Mouse (Mus musculus) olfactory bulb, adult 2 months (tissue): ENCODE measurements around the gene Trpm2. TPM values are rescaled to one million over a fixed set of nuclear protein-coding genes. Genes with fewer than 3 reads are reported as not detected.
"Not testable (repeated sequence)": the region's sequence is repeated elsewhere in the genome, so short reads cannot be mapped to it uniquely, and the experiment has no call there.

Source experiments
- H3K27ac ChIP-seq: fragments of 200-500 bp; 2 replicates; pipeline ENCODE4 v1.5.1; 2012; ENCODE audit warnings: low read depth, low read length; ENCODE audit not compliant: insufficient read depth
- H3K4me1 ChIP-seq: fragments of 200-500 bp; 2 replicates; pipeline ENCODE4 v1.6.1; 2012; ENCODE audit warnings: low read length; ENCODE audit not compliant: control insufficient read depth, insufficient read depth
- H3K4me3 ChIP-seq: fragments of 200-500 bp; 2 replicates; pipeline ENCODE4 v1.5.1; 2012; ENCODE audit warnings: mild to moderate bottlenecking, low read depth, low read length, moderate library complexity; ENCODE audit not compliant: insufficient read depth
- CTCF ChIP-seq: fragments of 200-500 bp; IDR thresholded peaks from 2 replicates; pipeline ENCODE4 v1.5.1; 2012; ENCODE audit warnings: low read depth, mild to moderate bottlenecking, low read length, moderate library complexity; ENCODE audit not compliant: insufficient read depth
- POLR2A ChIP-seq: fragments of 200-500 bp; IDR thresholded peaks from 2 replicates; pipeline ENCODE4 v1.6.1; 2012; ENCODE audit warnings: mild to moderate bottlenecking, low read depth, low read length, moderate library complexity; ENCODE audit not compliant: insufficient read depth
- WGBS: fragments of 180-500 bp; shearing (Covaris S2); methylation state at CpG from one replicate; pipeline ENCODE4 v1.1.7; 2018; 5-methylcytosine and 5-hydroxymethylcytosine counted together
- polyA plus RNA-seq: library from polyadenylated mRNA; stranded (reverse); fragments of >200 nt; gene quantifications from 2 replicates; pipeline ENCODE4 v1.2.4, GENCODE M21; 2012; ENCODE audit warnings: low replicate concordance; ENCODE audit not compliant: missing spikeins, insufficient read depth, insufficient read length

Trpm2 gene
- polyA plus RNA-seq, 1 experiment, result not detected

DNA sequence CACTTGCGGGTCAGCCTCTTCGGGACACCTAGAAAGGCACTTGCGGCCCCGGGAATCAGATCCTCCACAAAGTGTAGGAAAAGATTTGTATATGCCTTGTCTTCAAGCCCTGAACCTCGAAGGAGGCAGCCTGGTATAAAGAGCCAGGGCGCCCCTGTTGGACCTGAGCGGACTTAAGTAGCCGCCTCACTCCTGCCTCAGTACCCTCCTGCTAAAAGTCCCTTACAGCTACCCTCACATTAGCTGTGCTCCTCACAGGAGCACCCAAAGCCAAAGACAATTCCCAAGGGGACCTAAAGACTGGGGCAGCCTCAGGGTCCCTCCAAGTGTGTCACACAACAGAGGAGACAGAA, 414 bp downstream of the Trpm2 start:
- Histone ChIP-seq H3K4me3 (peak overlapping the region; percentile 44), H3K27ac (no peak overlapping the region), H3K4me1 (peaks cover 10% of the 10 kb centered on the region; the same call in 1 of the 2 replicates)
- no peak for TF ChIP-seq POLR2A
- no peak for TF ChIP-seq CTCF
- WGBS, result 9% methylated on average over 8 of the region's 8 CpGs

DNA sequence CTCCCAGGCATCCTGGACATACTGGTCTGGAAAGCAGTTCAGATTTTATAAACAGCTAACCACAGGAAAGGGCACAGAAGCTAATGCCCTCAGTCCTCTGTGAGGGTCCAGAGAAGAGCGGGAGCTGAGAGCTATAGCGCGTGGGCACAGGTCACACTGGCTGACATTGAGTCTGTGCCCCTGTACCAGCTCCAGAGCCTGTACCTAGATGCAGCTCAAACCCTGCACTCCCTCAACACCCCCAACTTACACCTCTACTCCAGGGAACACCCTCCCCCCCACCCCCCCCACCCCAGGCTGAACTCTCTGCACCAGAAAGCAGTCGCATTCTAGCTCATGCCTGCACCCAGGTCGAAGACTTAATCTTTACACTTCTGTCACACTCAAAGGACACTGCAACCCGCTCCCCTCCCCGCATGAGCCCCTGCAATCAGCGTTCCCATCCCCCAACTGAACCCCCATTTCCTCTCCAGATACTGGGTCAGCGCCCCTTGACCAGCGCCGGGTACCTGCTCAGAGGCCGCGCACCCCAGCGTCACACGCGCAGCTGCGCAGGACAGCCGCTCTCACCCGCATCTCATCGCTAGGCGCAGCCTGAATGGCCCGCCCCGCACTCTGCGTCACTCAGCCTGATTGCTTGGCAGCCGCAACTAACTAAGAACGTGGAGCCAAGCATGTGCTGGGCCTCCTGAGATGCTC, 940 bp downstream of the Trpm2 start:
- 3% methylated on average over 26 of the region's 26 CpGs for WGBS

DNA sequence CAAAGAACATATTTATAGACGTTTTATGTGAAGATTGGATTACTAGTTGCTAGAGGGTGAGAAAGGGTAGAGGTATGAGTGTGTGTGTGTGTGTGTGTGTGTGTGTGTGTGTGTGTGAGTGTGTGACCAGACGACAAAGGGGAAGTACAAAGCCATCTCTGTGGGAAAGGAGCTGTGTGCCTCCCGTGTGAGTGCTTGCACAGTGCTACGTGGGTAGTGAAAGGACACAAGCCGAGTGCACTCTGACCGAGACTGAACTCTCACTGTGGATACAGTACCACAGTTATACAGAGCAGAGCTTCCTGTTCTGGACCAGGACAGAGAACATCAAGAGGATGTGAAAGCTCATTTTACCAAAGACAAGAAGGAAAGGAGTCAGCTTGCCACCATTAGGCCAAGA, 6.4 kb downstream of the Trpm2 start:
- H3K27ac ChIP-seq, result no peak overlapping the region
- TF ChIP-seq POLR2A, result no peak
- no peak for TF ChIP-seq CTCF
- H3K4me3 ChIP-seq, result no peak overlapping the region
- peaks cover 1% of the 10 kb centered on the region; the same call in 1 of the 2 replicates for H3K4me1 ChIP-seq
- 73% methylated on average over 6 of the region's 6 CpGs for WGBS

More for the DNA sequence above, 940 bp downstream of the Trpm2 start:
- Histone ChIP-seq H3K27ac (no peak overlapping the region), H3K4me3 (peak overlapping the region; percentile 44), H3K4me1 (peaks cover 10% of the 10 kb centered on the region; the same call in 1 of the 2 replicates)
- TF ChIP-seq CTCF (no peak), POLR2A (no peak)

DNA sequence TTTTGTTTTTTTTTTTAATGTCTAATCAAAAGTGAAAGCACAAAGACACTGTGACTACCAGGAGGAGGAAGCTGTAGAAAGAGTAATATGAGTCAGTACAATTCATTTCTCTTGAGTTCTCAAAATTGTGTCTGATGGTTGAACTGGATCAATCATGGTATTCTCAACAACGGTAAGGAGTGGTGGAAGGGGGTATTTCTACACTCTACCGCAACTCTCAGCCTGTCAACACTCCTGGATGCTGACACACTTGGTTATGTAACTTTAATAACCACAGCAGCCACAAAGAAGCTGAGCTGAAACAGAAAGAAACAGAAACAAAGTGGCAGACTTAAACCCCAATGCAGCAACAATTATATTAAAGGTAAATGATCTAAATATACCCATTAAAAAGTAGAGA, 7.6 kb downstream of the Trpm2 start:
- H3K27ac ChIP-seq, result no peak overlapping the region
- no peaks in the 10 kb centered on the region for H3K4me1 ChIP-seq
- no peak overlapping the region for H3K4me3 ChIP-seq
- no peak for TF ChIP-seq POLR2A
- TF ChIP-seq CTCF, result no peak
- WGBS, result 85% methylated on average over 2 of the region's 2 CpGs

DNA sequence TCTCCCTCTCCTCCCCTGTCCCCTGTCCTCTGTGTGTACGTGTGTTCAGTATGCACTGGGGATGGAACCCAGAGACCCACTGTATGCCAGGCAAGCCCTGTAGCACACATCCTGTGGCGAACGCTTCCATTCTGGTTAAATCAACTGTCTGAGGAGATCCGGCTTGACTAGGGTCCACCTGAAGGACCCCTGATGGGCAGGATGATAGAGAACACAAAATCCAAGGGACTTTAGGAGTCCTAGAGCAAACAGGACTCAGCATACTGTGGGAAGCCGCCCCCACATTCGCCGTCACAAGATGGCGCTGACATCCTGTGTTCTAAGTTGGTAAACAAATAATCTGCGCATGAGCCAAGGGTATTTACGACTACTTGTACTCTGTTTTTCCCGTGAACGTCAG, 19.9 kb downstream of the Trpm2 start:
- 91% methylated on average over 9 of the region's 12 CpGs for WGBS
- H3K4me1 ChIP-seq, H3K4me3 ChIP-seq, H3K27ac ChIP-seq: not testable (repeated sequence)

DNA sequence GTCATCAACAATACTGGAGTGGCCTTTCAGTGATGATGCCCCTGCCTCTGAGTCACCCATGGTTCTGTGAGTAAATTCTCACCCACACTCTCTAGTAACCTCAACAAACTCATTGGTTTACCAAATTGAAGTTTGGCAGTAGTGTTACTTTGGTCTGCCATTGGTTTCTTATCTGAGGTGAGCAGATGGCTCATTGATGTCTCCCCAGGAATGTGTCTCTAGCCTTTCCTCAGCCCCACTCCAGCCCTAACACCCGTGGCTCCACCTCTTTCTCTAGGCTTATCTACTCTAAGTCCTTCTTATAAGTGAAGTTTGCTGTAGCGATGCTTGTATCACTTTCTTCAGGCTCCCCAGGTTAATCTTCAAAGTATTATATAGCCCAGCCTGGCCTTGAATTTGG, 30.7 kb downstream of the Trpm2 start:
- WGBS, result 77% methylated on average over 2 of the region's 2 CpGs
- TF ChIP-seq CTCF (no peak), POLR2A (no peak)
- Histone ChIP-seq H3K27ac (no peak overlapping the region), H3K4me3 (no peak overlapping the region), H3K4me1 (no peaks in the 10 kb centered on the region)

DNA sequence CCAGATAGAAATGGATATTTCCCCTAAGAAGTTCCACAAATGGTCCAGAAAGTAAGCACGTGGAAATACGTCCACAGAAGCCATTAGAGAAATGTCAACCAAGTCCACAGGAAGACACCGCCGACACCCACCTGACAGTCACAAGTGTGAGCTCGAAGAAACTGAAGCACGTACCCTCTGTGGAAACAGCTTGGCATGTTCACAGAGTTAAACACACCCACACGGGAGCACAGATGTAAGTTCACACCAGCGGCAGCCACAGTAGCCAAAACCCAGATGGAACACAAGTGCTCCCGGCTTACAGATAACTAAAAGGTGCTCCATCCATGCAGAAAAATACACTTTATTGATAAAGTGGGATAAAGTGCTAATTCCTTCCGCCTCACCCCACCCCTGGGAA, 43.0 kb downstream of the Trpm2 start:
- WGBS, result 81% methylated on average over 10 of the region's 10 CpGs
- Histone ChIP-seq H3K4me1 (no peaks in the 10 kb centered on the region), H3K27ac (no peak overlapping the region), H3K4me3 (no peak overlapping the region)
- TF ChIP-seq CTCF, result no peak
- no peak for TF ChIP-seq POLR2A

DNA sequence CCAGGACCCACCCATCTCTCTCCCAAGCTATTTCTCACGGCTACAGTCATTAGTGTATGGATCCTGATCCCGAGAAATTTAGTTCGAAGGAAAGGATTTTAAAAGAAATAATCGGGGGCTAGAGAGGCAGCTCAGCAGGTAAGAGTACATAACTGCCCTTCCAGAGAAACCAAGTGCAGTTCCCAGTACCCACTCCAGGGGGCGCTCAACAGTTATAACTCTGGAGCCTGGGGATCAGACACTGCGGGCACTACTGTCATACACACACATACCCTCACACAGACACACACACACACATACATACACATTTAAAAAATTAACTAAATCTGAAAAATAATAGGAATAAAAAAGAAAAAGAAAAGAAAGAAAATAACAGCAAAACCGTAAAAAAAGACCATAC, 44.2 kb downstream of the Trpm2 start:
- no peak overlapping the region for H3K27ac ChIP-seq
- TF ChIP-seq CTCF (no peak), POLR2A (no peak)
- 33% methylated on average over 7 of the region's 7 CpGs for WGBS
- no peak overlapping the region for H3K4me3 ChIP-seq
- H3K4me1 ChIP-seq, result no peaks in the 10 kb centered on the region

DNA sequence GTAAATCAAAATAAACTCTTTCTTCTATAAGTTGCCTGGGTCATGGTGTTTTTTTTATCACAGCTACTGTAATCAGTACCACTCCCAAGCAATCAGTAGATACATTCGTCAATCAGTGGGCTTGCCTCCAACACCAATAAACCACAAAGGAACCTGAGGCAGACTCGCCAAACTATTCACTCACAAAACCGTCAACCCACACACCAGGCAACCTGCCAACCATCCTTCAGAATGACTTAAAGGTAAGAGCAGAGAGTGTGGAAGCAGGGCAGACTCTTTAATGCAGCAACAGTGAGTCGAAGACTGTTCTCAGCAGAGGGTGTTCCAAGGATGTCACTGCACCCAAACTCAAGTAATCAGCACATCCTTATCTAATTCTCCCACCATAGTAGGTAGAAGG, 47.7 kb downstream of the Trpm2 start:
- no peak overlapping the region for H3K4me3 ChIP-seq
- TF ChIP-seq CTCF (no peak), POLR2A (no peak)
- peaks cover 4% of the 10 kb centered on the region for H3K4me1 ChIP-seq
- no peak overlapping the region for H3K27ac ChIP-seq
- WGBS, result 66% methylated on average over 4 of the region's 4 CpGs

DNA sequence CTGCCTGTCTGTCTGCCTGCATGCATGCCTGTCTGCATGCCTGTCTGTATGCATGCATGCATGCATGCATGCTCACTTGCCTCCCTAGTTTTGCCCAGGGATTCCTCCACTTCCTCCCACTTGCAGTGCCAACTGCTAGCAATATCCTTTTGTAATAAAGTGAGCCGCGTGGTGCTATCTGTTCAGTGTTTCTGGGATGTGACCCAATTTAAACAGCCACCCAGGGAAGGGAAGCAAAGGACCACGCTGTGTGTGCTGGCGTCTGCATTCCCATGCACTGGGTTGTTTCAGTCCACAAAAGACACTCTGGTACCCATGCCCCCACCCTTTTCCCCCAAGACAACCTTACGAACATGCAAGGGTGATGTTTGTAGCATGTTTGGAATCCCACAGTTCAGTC, 49.4 kb downstream of the Trpm2 start:
- TF ChIP-seq CTCF, result no peak
- 47% methylated on average over 5 of the region's 5 CpGs for whole genome bisulfite sequencing
- no peak overlapping the region for H3K27ac ChIP-seq
- peaks cover 4% of the 10 kb centered on the region for H3K4me1 ChIP-seq
- no peak overlapping the region for H3K4me3 ChIP-seq
